Mouse (Mus musculus): ENCODE results near the gene Supt3.

Gene Supt3

DNA sequence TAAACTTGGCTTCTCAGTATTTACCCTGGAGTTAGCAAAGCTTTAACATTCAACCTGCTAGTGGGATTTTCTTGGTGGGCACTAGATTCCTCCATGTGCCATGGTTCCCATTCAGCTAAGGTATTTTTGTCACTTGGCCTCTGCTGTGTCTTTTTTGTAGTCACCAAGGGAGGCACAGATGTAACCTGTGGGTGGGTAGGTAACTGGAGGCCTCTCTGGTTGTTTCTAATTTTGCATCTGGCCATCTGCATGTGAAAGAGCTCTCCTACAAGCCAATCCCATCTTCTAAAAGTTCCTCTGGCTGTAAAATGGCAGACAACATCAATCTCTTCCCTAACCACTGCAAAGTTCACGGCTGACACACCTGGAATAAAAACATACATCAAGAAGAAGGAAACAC, 190.2 kb downstream of the Supt3 start:
- DNase-seq (ENCODE audit: low spot score), result no peak

DNA sequence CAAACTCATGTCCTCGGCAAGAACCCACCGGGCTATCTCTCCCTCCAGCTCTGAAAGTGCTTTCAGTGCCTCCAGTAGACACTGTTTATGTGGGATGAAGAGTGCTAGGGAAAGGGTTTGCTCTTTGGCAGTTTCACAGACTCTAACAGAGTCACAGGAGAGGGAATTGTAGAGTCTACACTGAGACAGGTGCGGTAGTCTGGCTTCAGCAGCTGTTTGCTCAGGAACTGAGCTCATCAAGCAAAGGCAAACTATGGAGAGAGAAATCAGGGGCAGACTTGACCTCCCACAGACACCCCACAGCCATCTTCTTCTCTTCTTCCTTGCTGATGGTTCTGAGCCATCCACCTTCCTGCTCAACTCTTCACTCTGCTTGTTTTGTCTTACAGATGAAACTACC, 193.3 kb downstream of the Supt3 start:
- DNase-seq (ENCODE audit: low spot score), result no peak

DNA sequence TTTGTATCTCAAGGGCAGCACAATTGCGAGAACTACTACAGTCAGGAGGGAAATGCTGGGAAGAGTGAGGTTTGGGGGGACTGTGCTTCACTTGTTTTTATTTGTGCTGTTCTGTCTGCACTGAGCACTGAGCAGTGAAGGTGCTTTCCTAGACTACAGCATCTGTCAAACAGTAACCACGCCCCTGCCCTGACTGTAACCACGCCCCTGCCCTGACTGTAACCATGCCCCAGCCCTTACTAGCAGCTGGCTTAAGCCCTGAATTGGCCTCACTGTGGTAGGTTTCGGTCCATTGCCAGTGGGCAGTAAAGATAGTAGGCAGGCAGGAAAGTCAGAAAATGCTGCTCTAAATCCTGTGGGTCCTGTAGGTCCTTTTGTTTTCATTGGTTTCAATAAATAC, 196.5 kb downstream of the Supt3 start:
- DNase-seq (ENCODE audit: low spot score), result peak; percentile 33

DNA sequence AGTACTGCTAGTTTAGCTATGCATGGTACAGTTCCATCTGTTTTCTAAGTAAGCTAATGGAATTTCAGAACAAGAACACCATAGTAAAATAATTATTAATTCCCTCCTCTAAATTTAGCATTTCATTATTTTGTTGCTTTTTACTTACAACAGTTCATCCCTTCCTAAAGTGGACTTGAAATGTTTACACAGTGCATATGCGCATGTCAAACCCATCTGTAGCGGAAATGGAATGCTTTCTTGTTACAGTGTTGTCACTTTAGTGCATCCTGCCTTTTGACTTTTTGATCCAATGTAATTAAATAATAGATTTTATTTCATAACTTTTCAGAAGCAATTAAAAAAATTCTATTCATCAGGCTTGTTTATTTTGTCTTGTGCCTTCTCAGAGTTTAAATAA, 200.7 kb downstream of the Supt3 start:
- no peak for DNase-seq (ENCODE audit: low spot score)

DNA sequence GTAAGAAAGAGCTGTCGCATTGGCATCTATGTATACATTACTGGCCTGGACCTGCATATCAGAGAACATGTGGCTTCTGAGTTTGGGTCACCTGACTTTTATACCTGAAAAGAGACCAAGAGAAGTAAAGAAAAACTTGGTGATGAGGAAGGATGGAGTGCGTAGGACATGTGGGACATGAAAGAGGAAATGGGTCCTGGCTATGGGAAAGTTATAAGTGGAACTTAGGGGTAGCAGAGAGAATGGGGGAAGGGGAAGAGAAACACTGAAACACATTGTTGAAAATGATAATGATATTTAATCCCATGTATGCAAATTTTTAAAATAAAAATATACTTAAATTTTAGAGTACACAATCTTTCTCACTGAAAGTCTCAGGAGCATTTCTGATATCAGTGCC, 211.0 kb downstream of the Supt3 start:
- DNase-seq (ENCODE audit: low spot score), result no peak

DNA sequence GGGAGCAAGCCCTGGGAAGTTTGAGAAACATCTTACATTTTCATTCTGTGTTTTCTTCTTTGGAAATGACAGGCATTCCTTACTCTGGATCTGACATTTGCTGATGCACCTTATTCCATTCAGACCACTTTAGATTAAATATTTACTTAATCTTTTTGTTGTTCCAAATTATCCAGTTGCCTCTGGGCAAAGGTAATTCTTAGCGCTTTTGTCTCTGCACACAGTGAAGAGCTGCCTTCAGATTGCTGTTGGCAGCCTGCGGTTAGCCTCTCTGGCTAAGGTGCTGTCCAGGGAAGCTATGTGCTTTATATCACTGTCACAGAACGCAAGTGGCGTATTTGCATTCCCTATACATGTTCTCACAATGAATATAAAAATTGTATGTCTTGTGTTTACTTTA, 226.4 kb downstream of the Supt3 start:
- no peak for DNase-seq (ENCODE audit: low spot score)

DNA sequence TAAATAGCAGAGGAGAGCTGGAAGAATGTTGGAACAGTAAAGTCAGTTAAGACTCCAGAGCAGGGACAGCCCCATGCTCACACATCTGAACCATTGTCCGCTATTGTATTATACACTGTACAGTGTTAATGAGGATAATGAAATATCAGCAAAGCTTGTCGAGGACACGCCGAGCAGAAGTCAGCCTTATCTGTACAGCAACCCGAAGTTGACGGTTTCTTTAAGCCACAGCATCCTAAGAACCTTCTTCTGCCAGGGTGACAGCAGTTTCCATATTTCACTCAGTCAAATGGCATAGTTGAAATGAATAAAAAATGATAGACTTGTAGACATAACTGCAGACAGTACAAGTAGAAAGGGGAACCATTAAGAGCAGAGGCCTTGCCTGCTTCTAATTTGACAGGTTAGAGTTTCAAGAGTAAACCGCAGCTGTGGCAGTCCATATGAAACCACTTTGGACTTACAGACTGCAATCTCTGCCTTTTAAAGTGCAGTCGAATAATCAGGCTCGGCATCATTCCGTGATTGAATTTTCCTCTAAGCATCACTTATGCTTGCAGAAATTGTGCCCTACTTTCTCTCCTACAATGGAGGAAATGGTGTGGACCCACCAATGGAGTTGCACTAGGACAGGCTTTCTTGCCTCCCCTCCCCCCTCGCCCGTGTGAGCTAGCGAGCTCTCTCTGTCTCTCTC, 227.7 kb downstream of the Supt3 start:
- no peak for DNase-seq (ENCODE audit: low spot score)

DNA sequence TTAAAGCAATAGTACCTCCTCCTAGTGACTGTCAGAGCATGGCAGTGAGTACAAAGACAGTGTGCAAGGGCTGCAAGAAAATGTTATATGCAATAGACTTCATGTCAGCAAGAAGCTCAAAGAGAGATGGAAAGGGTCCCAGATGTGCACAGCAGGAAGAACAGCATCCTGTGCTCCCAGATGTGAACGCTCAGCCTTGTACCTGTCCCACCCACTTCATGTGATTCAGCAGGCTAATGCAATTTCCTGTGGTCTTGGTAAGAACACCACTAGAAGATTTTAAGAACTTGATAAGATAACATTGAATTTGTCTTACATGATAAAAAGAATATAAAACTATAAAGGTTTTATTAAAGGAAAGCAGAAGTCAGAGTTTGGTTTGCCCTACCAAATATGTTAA, 230.5 kb downstream of the Supt3 start:
- DNase-seq (ENCODE audit: low spot score), result no peak

DNA sequence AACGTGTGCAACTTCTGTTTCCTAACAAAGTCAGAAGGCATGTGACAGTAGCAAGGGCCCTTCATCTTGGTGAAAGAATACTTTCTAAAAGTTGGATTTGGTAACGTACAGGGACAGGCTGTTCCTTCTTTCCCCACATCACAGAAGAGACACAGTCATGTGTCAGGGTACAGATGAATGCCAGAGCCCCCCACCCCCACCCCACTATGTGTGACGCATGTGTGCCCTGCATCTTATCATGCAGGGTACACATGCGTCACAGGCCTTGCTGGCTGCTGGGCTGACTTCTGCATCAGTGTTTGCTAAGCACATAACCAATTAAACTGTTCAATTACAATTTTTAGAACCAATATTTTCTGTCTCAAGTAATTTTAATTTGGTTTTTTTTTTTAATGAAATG, 231.7 kb downstream of the Supt3 start:
- DNase-seq (ENCODE audit: low spot score), result no peak

DNA sequence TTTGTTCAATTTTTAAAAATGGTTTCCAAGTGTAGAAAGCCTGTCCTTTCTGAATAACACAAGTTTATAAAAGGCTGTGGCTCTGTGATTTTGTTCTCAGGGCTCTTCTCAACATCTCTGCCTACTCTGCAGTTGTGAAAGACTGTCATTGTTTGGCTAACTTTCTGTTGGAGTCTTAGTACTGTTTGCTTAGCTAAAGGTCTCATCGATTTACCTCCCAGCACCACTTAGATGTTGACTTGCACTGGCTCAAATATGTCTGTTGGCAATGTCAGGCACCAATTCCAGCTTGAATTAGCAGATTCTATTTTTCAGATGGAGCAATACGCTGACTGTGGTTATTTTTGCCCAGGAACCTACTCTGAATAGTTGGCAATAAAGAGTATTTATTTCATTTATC, 233.5 kb downstream of the Supt3 start:
- DNase-seq (ENCODE audit: low spot score), result no peak

DNA sequence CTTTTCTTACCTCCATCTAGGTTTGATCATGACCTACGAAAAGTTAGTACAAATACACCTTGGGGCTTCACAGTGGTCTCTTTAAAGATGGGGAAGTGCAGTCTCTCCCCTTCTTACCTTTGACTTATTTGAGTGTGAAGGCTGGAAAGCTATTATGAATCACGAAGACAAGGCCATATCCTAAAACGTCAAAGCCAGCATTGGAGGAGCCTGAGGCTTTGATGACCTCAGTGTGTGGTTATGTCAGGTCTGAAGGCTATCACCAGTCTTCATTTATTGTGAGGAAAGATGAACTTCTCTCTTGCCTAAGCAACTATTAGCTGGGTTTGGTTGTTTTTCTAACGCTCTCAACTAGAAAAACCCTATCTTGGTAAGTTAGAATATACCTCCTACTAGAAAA, 239.8 kb downstream of the Supt3 start:
- DNase-seq (ENCODE audit: low spot score), result no peak

DNA sequence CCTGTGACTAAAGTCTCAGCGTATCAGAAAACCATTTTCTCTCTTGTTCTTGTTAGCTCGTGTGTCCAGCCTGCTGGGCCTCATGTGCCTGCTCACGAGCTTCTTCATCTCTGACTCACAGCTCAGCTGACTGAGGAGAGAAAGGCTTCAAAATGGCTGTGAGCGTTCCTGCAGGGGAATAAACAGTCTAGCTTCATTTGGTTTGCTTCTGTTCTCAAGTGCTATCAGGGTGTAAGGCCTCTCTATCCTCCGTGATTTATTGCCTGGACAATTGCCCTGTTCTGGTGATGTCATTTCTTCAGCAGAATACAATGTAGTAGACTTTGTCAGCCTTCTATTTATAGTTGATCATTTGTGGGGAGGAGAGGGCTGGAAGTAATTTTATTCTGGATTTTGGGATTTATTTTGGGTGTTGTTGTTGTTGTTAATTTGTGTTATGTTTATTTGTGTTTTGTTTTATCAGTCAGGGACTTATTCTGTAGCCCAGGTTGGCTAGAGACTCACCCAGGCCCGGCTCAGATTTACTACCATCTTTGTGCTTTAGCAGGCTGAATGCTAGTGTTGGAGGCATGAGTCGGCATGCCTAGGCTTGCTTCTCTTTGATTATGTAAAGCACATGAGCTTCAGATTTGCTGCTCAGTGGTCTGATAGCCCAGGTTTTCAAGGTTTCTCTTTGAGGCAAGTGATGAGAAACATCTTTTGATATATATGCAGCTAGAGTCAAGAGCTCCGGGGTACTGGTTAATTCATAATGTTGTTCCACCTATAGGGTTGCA, 243.4 kb downstream of the Supt3 start:
- DNase-seq (ENCODE audit: low spot score), result no peak

DNA sequence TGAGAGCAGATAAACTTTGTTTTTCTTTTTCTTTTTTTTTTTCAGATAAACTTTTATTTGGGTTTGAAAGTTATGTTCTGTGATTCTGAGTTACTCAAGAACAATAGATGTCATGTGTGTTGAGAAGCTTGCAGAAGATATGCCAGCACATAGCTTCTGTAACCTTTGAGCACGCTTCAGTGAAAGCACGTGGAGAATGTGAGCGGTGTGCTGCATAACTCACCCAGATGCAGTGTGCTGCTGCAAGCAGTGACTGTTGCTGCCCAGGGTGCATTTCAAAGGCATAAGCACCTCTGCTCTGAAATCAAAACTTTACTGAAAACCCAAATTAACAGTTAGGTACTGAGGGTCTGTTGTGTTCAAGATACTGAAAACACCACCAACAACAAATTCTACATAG, 251.5 kb downstream of the Supt3 start:
- no peak for DNase-seq (ENCODE audit: low spot score)

DNA sequence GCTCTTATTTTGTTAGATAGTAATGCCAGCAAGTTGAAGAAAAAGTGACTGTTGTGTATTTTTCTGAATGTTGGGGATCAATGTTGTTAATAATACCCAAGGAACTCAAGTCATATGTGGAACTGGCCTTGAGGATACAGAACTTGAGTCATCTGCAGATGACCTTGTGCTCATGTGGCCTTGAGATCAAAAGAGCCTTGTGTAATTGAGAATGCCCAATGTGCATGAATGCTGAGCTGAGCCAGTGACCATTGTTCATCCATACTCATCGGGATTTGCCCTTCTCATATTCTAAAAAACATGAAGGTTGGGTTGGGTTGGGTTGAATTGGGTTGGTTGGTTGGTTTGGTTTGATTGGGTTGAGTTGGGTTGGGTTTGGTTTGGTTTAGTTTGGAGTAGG, 252.2 kb downstream of the Supt3 start:
- no peak for DNase-seq (ENCODE audit: low spot score)

DNA sequence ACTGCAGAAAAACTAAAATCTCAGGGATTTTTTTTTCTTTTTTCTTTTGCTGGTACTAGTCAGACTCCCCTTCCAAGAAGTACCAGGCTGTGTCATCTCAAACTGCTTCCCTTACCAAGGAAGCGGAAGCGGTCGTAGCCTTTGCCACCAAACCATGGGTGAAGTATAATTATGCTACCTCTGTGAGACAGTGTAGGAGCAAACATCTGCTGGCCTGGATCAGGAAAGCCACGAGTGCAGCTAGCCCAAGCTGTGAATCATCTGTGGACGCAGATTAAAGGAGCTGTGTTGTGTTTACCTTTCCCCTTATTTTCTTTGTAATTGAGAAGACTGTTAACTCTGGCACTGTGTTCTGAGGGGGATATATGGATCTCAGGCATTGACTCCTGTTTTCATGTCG, 255.3 kb downstream of the Supt3 start:
- no peak for DNase-seq (ENCODE audit: low spot score)

DNA sequence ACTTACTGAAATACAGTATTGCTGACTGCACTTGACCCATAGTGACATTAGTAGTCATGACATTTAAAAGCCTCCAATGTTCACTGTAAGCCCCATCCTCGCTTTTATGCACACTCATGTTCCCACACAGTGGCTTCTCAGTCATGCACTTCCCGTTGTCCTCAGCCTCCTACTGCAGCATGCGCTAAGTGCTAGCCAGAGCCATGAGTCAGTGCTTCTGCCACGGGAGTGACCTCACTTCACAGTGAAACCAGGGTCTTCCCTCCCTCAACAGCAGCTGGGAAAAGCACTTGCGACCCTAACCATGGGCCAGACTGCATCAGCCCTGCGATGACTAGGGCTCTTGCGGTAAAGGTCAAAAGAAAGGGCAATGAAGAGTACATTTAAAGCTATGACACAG, 256.7 kb downstream of the Supt3 start:
- DNase-seq (ENCODE audit: low spot score), result no peak

DNA sequence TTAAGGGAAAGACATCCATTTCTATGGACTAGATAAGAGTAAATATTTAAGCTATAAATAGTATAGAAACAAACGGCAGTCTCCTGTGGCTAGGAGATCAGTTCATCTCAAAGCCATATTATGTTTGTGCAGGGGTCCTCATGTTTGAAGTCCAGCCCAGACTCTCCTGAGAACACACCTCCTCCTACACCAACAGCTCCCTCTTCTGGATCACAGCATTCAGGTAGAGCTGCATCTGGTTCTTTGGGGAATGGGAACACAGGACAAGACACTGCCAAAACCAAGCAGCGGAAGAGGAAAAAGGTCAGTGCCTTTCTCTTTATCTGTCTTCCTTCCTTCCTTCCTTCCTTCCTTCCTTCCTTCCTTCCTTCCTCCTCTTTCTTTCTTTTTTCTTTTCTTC, 264.1 kb downstream of the Supt3 start:
- no peak for DNase-seq (ENCODE audit: low spot score)

DNA sequence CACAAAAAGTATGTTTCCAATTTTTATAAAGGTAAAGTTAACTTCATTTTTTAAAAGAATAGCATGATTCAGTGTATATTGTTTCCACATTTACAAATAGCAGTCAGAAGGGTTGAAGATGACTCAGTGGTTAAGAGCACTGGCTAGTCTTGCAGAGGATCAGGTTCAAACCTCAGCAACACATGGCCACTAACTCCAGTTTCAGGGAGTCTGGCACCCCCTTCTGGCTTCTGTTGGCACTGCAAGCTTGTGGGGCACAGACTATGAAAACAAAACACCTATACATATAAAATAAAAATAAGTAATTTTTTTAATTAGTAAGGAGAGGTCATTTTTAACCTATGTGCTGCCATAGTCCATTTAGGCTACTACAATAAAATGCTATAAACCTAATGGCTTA, 268.9 kb downstream of the Supt3 start:
- no peak for DNase-seq (ENCODE audit: low spot score)

DNA sequence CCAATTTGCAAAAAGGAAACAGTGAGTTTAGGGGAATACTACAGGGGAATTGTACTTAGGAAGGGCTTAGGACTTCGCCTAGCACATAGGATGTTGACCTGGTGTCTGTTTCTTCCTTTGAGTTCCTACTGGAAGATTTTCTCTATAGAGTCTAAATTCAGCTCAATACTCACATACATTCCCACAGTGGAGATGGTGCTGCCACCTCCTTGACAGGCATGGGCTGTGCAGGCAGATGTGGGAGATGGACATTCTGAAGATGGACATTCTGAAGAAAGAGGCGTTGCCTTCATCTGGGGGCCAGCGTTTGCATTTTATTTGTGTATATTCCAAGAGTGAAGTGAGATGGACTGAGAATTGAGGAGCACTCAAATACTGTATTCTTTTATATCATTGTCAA, 269.6 kb downstream of the Supt3 start:
- DNase-seq (ENCODE audit: low spot score), result no peak

DNA sequence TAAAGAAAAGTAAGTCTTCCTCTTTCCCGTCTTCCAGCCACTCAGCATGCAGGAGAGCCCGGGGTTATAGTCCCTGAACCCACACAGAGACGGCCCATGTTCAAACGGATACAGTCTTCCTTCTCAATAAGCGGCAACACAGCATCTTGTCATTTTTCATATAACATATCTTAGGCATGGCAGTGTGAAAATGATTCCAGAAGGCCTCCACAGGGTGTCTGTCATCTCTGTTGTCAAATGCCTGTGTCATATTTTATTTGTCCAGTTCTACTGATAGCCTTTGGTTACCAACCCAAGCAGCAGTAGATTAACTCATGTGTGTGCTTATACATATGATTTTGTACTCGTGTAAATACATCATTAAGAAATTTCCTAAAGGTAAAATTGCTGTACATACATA, 270.3 kb downstream of the Supt3 start:
- DNase-seq (ENCODE audit: low spot score), result no peak

DNA sequence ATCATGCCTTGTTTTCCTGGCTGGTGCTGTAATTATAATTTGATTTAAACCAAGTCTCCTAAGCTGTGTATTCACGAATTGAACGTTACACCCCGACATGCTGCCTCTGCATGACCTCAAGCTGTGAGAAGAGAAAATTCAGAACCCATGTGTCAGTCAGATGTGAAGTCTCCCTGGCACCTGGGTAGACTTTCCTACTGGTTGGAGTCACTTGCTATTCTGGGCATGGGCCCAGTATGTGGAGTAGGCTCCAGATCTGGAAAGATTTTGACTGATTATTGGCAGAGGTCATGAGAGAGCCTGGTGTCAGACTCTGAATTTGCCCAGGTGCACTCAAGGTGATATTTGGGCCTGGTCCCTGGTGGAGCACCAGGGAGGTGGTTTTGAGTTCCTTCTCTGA, 275.0 kb downstream of the Supt3 start:
- no peak for DNase-seq (ENCODE audit: low spot score)

DNA sequence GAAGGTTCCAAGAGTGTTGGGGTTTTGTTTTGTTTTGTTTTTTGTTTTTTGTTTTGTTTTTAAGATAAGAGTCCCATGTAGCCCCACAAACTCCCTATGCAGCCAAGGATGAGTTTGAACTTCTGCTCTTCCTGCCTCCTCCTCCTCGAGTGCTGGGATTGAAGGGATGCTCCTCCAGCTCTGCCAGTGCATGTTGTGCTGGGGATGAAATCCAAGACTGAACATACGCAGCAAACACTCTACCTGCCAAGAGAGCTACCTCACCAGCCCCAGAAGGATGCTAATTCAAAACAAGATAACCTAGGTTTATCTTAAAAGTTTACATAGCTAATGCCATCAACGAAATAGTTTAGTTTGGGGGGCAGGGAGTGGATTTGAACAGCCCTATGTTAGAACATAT, 276.4 kb downstream of the Supt3 start:
- DNase-seq (ENCODE audit: low spot score), result no peak

DNA sequence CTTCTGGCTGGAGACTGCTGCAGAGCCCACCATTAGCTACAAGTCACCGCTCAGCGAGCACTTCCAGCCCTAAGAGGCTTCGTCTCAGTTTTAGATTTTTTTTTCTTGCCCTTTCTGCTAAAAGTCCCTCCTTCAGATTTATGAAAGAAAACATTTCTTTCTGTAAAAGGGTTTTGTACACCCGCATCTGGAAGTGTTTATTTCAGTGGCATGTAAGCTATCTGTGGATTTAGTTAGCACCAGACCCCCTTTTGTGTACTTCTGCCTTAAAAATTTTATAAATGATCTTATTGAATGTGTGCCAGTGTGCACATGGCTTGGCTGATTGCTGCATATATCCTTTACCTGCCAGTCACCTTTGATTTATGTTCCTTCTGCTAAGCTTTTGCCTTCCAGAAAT, 277.6 kb downstream of the Supt3 start:
- DNase-seq (ENCODE audit: low spot score), result no peak

DNA sequence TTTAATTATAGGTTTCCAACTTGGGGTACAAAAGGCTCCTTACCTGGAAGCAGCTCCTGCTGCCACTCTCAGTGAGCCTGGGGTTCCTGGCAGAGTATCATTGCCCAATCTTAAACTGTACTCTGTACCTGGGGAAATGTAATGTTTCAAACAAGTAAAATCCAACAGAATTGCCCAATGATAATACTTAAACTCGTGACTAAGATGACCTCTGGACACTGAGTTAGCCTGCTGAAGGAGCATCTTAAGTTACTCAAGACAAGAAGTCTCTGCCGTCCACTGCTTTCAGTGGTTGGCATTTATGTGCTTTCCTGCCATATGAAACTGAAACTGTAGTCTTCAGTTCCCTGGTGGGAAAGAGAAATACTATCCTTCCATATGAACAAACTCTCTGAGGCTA, 279.9 kb downstream of the Supt3 start:
- no peak for DNase-seq (ENCODE audit: low spot score)

All from retina, embryonic 14.5 days (tissue).